Mouse (Mus musculus) hindbrain, embryonic 13.5 days (tissue): Measurements from ENCODE around the gene Pcdh7. TPM values are rescaled to one million over a fixed set of nuclear protein-coding genes. Genes with fewer than 3 reads are reported as not detected.

Source experiments
- ATAC-seq: fragments of 200-750 bp; cut with Nextera tagmentation; 2 replicates; pipeline ENCODE4 v1.8.0; 2017; ENCODE audit warnings: moderate TSS enrichment; ENCODE audit not compliant: low FRiP score
- H3K27ac ChIP-seq: fragments of 300-500 bp; sonication (generic); 2 replicates; pipeline ENCODE4 v1.5.1; 2015; ENCODE audit warnings: inconsistent platforms, mild to moderate bottlenecking, moderate library complexity
- H3K27me3 ChIP-seq: fragments of 300-500 bp; sonication (generic); 2 replicates; pipeline ENCODE4 v1.6.1; 2015; ENCODE audit warnings: mild to moderate bottlenecking, inconsistent platforms
- H3K36me3 ChIP-seq: fragments of 300-500 bp; sonication (generic); 2 replicates; pipeline ENCODE4 v1.6.1; 2015; ENCODE audit warnings: mild to moderate bottlenecking, inconsistent platforms
- H3K4me1 ChIP-seq: fragments of 300-500 bp; sonication (generic); replicated peaks from 2 replicates; pipeline ENCODE4 v1.6.1; 2015; ENCODE audit warnings: inconsistent platforms
- H3K4me2 ChIP-seq: fragments of 300-500 bp; sonication (generic); 2 replicates; pipeline ENCODE4 v1.6.1; 2015; ENCODE audit warnings: inconsistent platforms, mild to moderate bottlenecking, moderate library complexity
- H3K4me3 ChIP-seq: fragments of 300-500 bp; sonication (generic); 2 replicates; pipeline ENCODE4 v1.5.1; 2015; ENCODE audit warnings: mild to moderate bottlenecking, inconsistent platforms
- H3K9ac ChIP-seq: fragments of 300-500 bp; sonication (generic); 2 replicates; pipeline ENCODE4 v1.6.1; 2015; ENCODE audit warnings: mild to moderate bottlenecking, inconsistent platforms
- H3K9me3 ChIP-seq: fragments of 300-500 bp; sonication (generic); 2 replicates; pipeline ENCODE4 v1.6.1; 2016; ENCODE audit warnings: inconsistent platforms
- WGBS: fragments of 180-500 bp; shearing (Covaris S2); methylation state at CpG from one replicate; pipeline ENCODE4 v1.1.7; 2015; 5-methylcytosine and 5-hydroxymethylcytosine counted together
- polyA plus RNA-seq: library from polyadenylated mRNA; unstranded; fragments of >200 nt; fragmentation: Nextera tagmentation; extraction: Ambion mirVana; gene quantifications from 2 replicates; pipeline ENCODE4 v1.2.1, GENCODE M21; 2015

The Pcdh7 gene
- polyA plus RNA-seq, 1 experiment from 2014 or later = 20.0 TPM

- no peak overlapping the region for H3K9ac ChIP-seq
- no peak overlapping the region for H3K27ac ChIP-seq
- H3K9me3 ChIP-seq = no peaks in the 10 kb centered on the region
- H3K36me3 ChIP-seq = no peaks in the 10 kb centered on the region
- WGBS = 78% methylated on average over 4 of the region's 4 CpGs
- no peak overlapping the region for H3K4me3 ChIP-seq
- no peaks in the 10 kb centered on the region for H3K27me3 ChIP-seq
- H3K4me2 ChIP-seq = no peak overlapping the region
- H3K4me1 ChIP-seq = no peaks in the 10 kb centered on the region
- no peak for ATAC-seq
Observed at GRCm38 (mm10) chr5:57963792-57964191, 246.0 kb downstream of the Pcdh7 start.

GRCm38 (mm10) chr5:57964201-57964600 lies 246.4 kb downstream of the Pcdh7 start:
- Histone ChIP-seq H3K27me3 (no peaks in the 10 kb centered on the region), H3K9ac (no peak overlapping the region), H3K4me3 (no peak overlapping the region), H3K9me3 (no peaks in the 10 kb centered on the region), H3K27ac (no peak overlapping the region), H3K36me3 (no peaks in the 10 kb centered on the region), H3K4me1 (no peaks in the 10 kb centered on the region), H3K4me2 (no peak overlapping the region)
- 88% methylated on average over 4 of the region's 4 CpGs for WGBS
- no peak for ATAC-seq

- H3K27ac ChIP-seq = no peak overlapping the region
- no peaks in the 10 kb centered on the region for H3K9me3 ChIP-seq
- no peak for ATAC-seq
- no peaks in the 10 kb centered on the region for H3K36me3 ChIP-seq
- H3K27me3 ChIP-seq = no peaks in the 10 kb centered on the region
- no peak overlapping the region for H3K4me2 ChIP-seq
- no peak overlapping the region for H3K4me3 ChIP-seq
- no peaks in the 10 kb centered on the region for H3K4me1 ChIP-seq
- 82% methylated on average over 2 of the region's 2 CpGs for WGBS
- no peak overlapping the region for H3K9ac ChIP-seq
Observed at GRCm38 (mm10) chr5:57993584-57993983, 275.8 kb downstream of the Pcdh7 start.

GRCm38 (mm10) chr5:58021331-58021730 lies 303.6 kb downstream of the Pcdh7 start:
- Histone ChIP-seq H3K27ac (no peak overlapping the region), H3K36me3 (no peaks in the 10 kb centered on the region), H3K9me3 (no peaks in the 10 kb centered on the region), H3K4me1 (peaks cover 8% of the 10 kb centered on the region; the same call in 1 of the 2 replicates), H3K27me3 (no peaks in the 10 kb centered on the region), H3K4me3 (no peak overlapping the region), H3K9ac (no peak overlapping the region), H3K4me2 (no peak overlapping the region)
- no peak for ATAC-seq
- 61% methylated on average over 2 of the region's 2 CpGs for WGBS

GRCm38 (mm10) chr5:58025123-58025522 lies 307.4 kb downstream of the Pcdh7 start:
- 80% methylated on average over 7 of the region's 7 CpGs for WGBS
- H3K4me3 ChIP-seq = no peak overlapping the region
- no peak overlapping the region for H3K9ac ChIP-seq
- no peak overlapping the region for H3K27ac ChIP-seq
- H3K36me3 ChIP-seq = no peaks in the 10 kb centered on the region
- no peak overlapping the region for H3K4me2 ChIP-seq
- no peaks in the 10 kb centered on the region for H3K27me3 ChIP-seq
- no peak for ATAC-seq
- H3K9me3 ChIP-seq = no peaks in the 10 kb centered on the region
- H3K4me1 ChIP-seq = peaks cover 8% of the 10 kb centered on the region; the same call in 1 of the 2 replicates

- WGBS = 50% methylated on average over 8 of the region's 8 CpGs
- no peaks in the 10 kb centered on the region for H3K9me3 ChIP-seq
- H3K9ac ChIP-seq = 0 out of 2 replicates have a peak overlapping the region, but pooled peaks have one; percentile 6
- H3K27me3 ChIP-seq = no peaks in the 10 kb centered on the region
- H3K4me1 ChIP-seq = peaks cover 8% of the 10 kb centered on the region; the same call in 1 of the 2 replicates
- H3K4me2 ChIP-seq = no peak overlapping the region
- no peak overlapping the region for H3K4me3 ChIP-seq
- no peak for ATAC-seq
- no peak overlapping the region; the same call in 1 of the 2 replicates for H3K27ac ChIP-seq
- no peaks in the 10 kb centered on the region for H3K36me3 ChIP-seq
Observed at GRCm38 (mm10) chr5:58025759-58026158, 308.0 kb downstream of the Pcdh7 start.

- ATAC-seq = no peak
- no peaks in the 10 kb centered on the region for H3K36me3 ChIP-seq
- H3K9ac ChIP-seq = no peak overlapping the region
- WGBS = 77% methylated on average over 3 of the region's 3 CpGs
- H3K27ac ChIP-seq = no peak overlapping the region
- no peaks in the 10 kb centered on the region for H3K9me3 ChIP-seq
- H3K4me2 ChIP-seq = no peak overlapping the region
- no peaks in the 10 kb centered on the region; the same call in 1 of the 2 replicates for H3K4me1 ChIP-seq
- no peaks in the 10 kb centered on the region for H3K27me3 ChIP-seq
- H3K4me3 ChIP-seq = no peak overlapping the region
Observed at GRCm38 (mm10) chr5:58039875-58040274, 322.1 kb downstream of the Pcdh7 start.

- WGBS = 38% methylated on average over 4 of the region's 4 CpGs
- H3K9me3 ChIP-seq = no peaks in the 10 kb centered on the region
- no peak overlapping the region for H3K4me3 ChIP-seq
- H3K4me1 ChIP-seq = no peaks in the 10 kb centered on the region; the same call in 1 of the 2 replicates
- H3K9ac ChIP-seq = no peak overlapping the region; the same call in 1 of the 2 replicates
- H3K27ac ChIP-seq = 0 out of 2 replicates have a peak overlapping the region, but pooled peaks have one; percentile 35
- 0 out of 2 replicates have a peak, but pooled peaks have one; percentile 54 for ATAC-seq
- H3K36me3 ChIP-seq = no peaks in the 10 kb centered on the region
- no peaks in the 10 kb centered on the region for H3K27me3 ChIP-seq
- no peak overlapping the region for H3K4me2 ChIP-seq
Observed at GRCm38 (mm10) chr5:58044216-58044615, 326.4 kb downstream of the Pcdh7 start.

GRCm38 (mm10) chr5:58081054-58081453 lies 363.3 kb downstream of the Pcdh7 start:
- peak; percentile 36; the same call in 1 of the 2 replicates for ATAC-seq
- Histone ChIP-seq H3K4me1 (no peaks in the 10 kb centered on the region; the same call in 1 of the 2 replicates), H3K9ac (no peak overlapping the region), H3K9me3 (no peaks in the 10 kb centered on the region), H3K27ac (no peak overlapping the region), H3K36me3 (no peaks in the 10 kb centered on the region), H3K4me2 (no peak overlapping the region), H3K27me3 (no peaks in the 10 kb centered on the region), H3K4me3 (no peak overlapping the region)
- WGBS = 51% methylated on average over 4 of the region's 4 CpGs

GRCm38 (mm10) chr5:58082230-58082629 lies 364.5 kb downstream of the Pcdh7 start:
- WGBS = 94% methylated on average over 2 of the region's 2 CpGs
- no peak for ATAC-seq
- Histone ChIP-seq H3K9me3 (no peaks in the 10 kb centered on the region), H3K4me2 (no peak overlapping the region), H3K27me3 (no peaks in the 10 kb centered on the region), H3K4me3 (no peak overlapping the region), H3K27ac (no peak overlapping the region), H3K4me1 (no peaks in the 10 kb centered on the region; the same call in 1 of the 2 replicates), H3K36me3 (no peaks in the 10 kb centered on the region), H3K9ac (no peak overlapping the region)

GRCm38 (mm10) chr5:58083056-58083455 lies 365.3 kb downstream of the Pcdh7 start:
- H3K4me3 ChIP-seq = no peak overlapping the region
- no peak overlapping the region for H3K27ac ChIP-seq
- ATAC-seq = no peak
- H3K4me2 ChIP-seq = no peak overlapping the region
- no peak overlapping the region for H3K9ac ChIP-seq
- H3K36me3 ChIP-seq = no peaks in the 10 kb centered on the region
- no peaks in the 10 kb centered on the region; the same call in 1 of the 2 replicates for H3K4me1 ChIP-seq
- no peaks in the 10 kb centered on the region for H3K9me3 ChIP-seq
- H3K27me3 ChIP-seq = no peaks in the 10 kb centered on the region
- WGBS = 93% methylated on average over 3 of the region's 3 CpGs

- H3K27me3 ChIP-seq = no peaks in the 10 kb centered on the region
- H3K4me3 ChIP-seq = no peak overlapping the region
- 90% methylated on average over 6 of the region's 6 CpGs for WGBS
- H3K9ac ChIP-seq = no peak overlapping the region
- H3K4me2 ChIP-seq = no peak overlapping the region
- no peaks in the 10 kb centered on the region for H3K9me3 ChIP-seq
- no peak for ATAC-seq
- no peaks in the 10 kb centered on the region for H3K36me3 ChIP-seq
- no peaks in the 10 kb centered on the region; the same call in 1 of the 2 replicates for H3K4me1 ChIP-seq
- H3K27ac ChIP-seq = no peak overlapping the region
Observed at GRCm38 (mm10) chr5:58083972-58084371, 366.2 kb downstream of the Pcdh7 start.

GRCm38 (mm10) chr5:58108665-58109364 lies 391.0 kb downstream of the Pcdh7 start:
- Histone ChIP-seq H3K36me3 (no peaks in the 10 kb centered on the region), H3K27ac (no peak overlapping the region), H3K9me3 (no peaks in the 10 kb centered on the region), H3K9ac (no peak overlapping the region), H3K27me3 (no peaks in the 10 kb centered on the region), H3K4me1 (no peaks in the 10 kb centered on the region), H3K4me3 (no peak overlapping the region), H3K4me2 (no peak overlapping the region)
- 64% methylated on average over 4 of the region's 4 CpGs for WGBS
- ATAC-seq = no peak
